Mouse (Mus musculus) kidney, embryonic 16.5 days (tissue): Measurements from ENCODE around the gene Ipcef1. TPM values are rescaled to one million over a fixed set of nuclear protein-coding genes. Genes with fewer than 3 reads are reported as not detected.
"Not testable (repeated sequence)": the region's sequence is repeated elsewhere in the genome, so short reads cannot be mapped to it uniquely, and the experiment has no call there.

Source experiments
- ATAC-seq: fragments of 200-750 bp; cut with Nextera tagmentation; 2 replicates; pipeline ENCODE4 v1.8.0; 2017; ENCODE audit warnings: moderate TSS enrichment; ENCODE audit not compliant: low FRiP score, low TSS enrichment
- H3K27ac ChIP-seq: fragments of 300-500 bp; sonication (generic); 2 replicates; pipeline ENCODE4 v1.5.1; 2014; ENCODE audit warnings: low read length
- H3K27me3 ChIP-seq: fragments of 300-500 bp; sonication (generic); 2 replicates; pipeline ENCODE4 v1.6.1; 2014; ENCODE audit warnings: low read length, control low read depth, mixed read lengths; ENCODE audit not compliant: insufficient read depth
- H3K36me3 ChIP-seq: fragments of 300-500 bp; sonication (generic); 2 replicates; pipeline ENCODE4 v1.6.1; 2014; ENCODE audit warnings: low read length, control low read depth, mixed read lengths; ENCODE audit not compliant: insufficient read depth
- H3K4me1 ChIP-seq: fragments of 300-500 bp; sonication (generic); 2 replicates; pipeline ENCODE4 v1.6.1; 2014; ENCODE audit warnings: low read length, control low read depth, mixed read lengths; ENCODE audit not compliant: insufficient read depth
- H3K4me2 ChIP-seq: fragments of 300-500 bp; sonication (generic); replicated peaks from 2 replicates; pipeline ENCODE4 v1.6.1; 2014; ENCODE audit warnings: low read depth, low read length
- H3K4me3 ChIP-seq: fragments of 300-500 bp; sonication (generic); 2 replicates; pipeline ENCODE4 v1.5.1; 2014; ENCODE audit warnings: mild to moderate bottlenecking, low read length
- H3K9ac ChIP-seq: fragments of 300-500 bp; sonication (generic); replicated peaks from 2 replicates; pipeline ENCODE4 v1.6.1; 2014; ENCODE audit warnings: low read length
- H3K9me3 ChIP-seq: fragments of 300-500 bp; sonication (generic); 2 replicates; pipeline ENCODE4 v1.6.1; 2016; ENCODE audit warnings: low read length, control low read depth
- WGBS: fragments of 180-500 bp; shearing (Covaris S2); extraction: QIAGEN DNeasy Blood & Tissue Kit; methylation state at CpG from one replicate; pipeline ENCODE4 v1.1.7; 2014; 5-methylcytosine and 5-hydroxymethylcytosine counted together
- polyA plus RNA-seq: library from polyadenylated mRNA; unstranded; fragments of >200 nt; fragmentation: Nextera tagmentation; extraction: Ambion mirVana; gene quantifications from 2 replicates; pipeline ENCODE4 v1.2.1, GENCODE M21; 2015

Gene Ipcef1
- polyA plus RNA-seq, 1 experiment from 2014 or later: 2.2 TPM

GRCm38 (mm10) chr10:6882041-6882440, 170.2 kb downstream of the Ipcef1 start:
- H3K4me2 ChIP-seq, H3K36me3 ChIP-seq, H3K9ac ChIP-seq, ATAC-seq, H3K27ac ChIP-seq, H3K9me3 ChIP-seq, H3K4me1 ChIP-seq, H3K27me3 ChIP-seq, H3K4me3 ChIP-seq: not testable (repeated sequence)
- WGBS: 96% methylated on average over 1 of the region's 1 CpGs

- no peaks in the 10 kb centered on the region for H3K9me3 ChIP-seq
- no peak overlapping the region for H3K4me3 ChIP-seq
- WGBS: 88% methylated on average over 2 of the region's 2 CpGs
- H3K27me3 ChIP-seq: no peaks in the 10 kb centered on the region
- no peak overlapping the region for H3K9ac ChIP-seq
- H3K36me3 ChIP-seq: no peaks in the 10 kb centered on the region
- H3K4me2 ChIP-seq: no peak overlapping the region
- no peak for ATAC-seq
- no peak overlapping the region for H3K27ac ChIP-seq
- H3K4me1 ChIP-seq: no peaks in the 10 kb centered on the region
These were observed 173.9 kb downstream of the Ipcef1 start for GRCm38 (mm10) chr10:6878276-6878881.

GRCm38 (mm10) chr10:6873917-6874316, 178.4 kb downstream of the Ipcef1 start:
- 76% methylated on average over 1 of the region's 1 CpGs for WGBS
- H3K9ac ChIP-seq: no peak overlapping the region
- no peaks in the 10 kb centered on the region for H3K4me1 ChIP-seq
- no peak overlapping the region for H3K4me2 ChIP-seq
- H3K27me3 ChIP-seq: no peaks in the 10 kb centered on the region
- H3K36me3 ChIP-seq: no peaks in the 10 kb centered on the region
- H3K4me3 ChIP-seq: no peak overlapping the region
- ATAC-seq: no peak
- H3K27ac ChIP-seq: no peak overlapping the region
- H3K9me3 ChIP-seq: 0 out of 2 replicates have a peak, but pooled peaks cover 3% of the 10 kb centered on the region

- no peak for ATAC-seq
- no peaks in the 10 kb centered on the region for H3K27me3 ChIP-seq
- no peaks in the 10 kb centered on the region for H3K36me3 ChIP-seq
- H3K4me1 ChIP-seq: no peaks in the 10 kb centered on the region
- WGBS: 81% methylated on average over 7 of the region's 7 CpGs
- H3K27ac ChIP-seq: no peak overlapping the region
- no peak overlapping the region for H3K4me3 ChIP-seq
- H3K4me2 ChIP-seq: no peak overlapping the region
- no peak overlapping the region for H3K9ac ChIP-seq
- H3K9me3 ChIP-seq: 0 out of 2 replicates have a peak, but pooled peaks cover 3% of the 10 kb centered on the region
These were observed 180.7 kb downstream of the Ipcef1 start for GRCm38 (mm10) chr10:6871418-6872072.

- no peak for ATAC-seq
- H3K4me2 ChIP-seq: no peak overlapping the region
- H3K36me3 ChIP-seq: no peaks in the 10 kb centered on the region
- WGBS: 80% methylated on average over 3 of the region's 3 CpGs
- no peaks in the 10 kb centered on the region for H3K4me1 ChIP-seq
- no peaks in the 10 kb centered on the region for H3K9me3 ChIP-seq
- H3K9ac ChIP-seq: no peak overlapping the region
- H3K27ac ChIP-seq: no peak overlapping the region
- H3K4me3 ChIP-seq: no peak overlapping the region
- no peaks in the 10 kb centered on the region for H3K27me3 ChIP-seq
These were observed 196.5 kb downstream of the Ipcef1 start for GRCm38 (mm10) chr10:6855812-6856211.

- Histone ChIP-seq H3K9me3 (no peaks in the 10 kb centered on the region), H3K27ac (no peak overlapping the region), H3K27me3 (no peaks in the 10 kb centered on the region), H3K4me2 (no peak overlapping the region), H3K4me3 (no peak overlapping the region), H3K4me1 (no peaks in the 10 kb centered on the region), H3K9ac (no peak overlapping the region), H3K36me3 (no peaks in the 10 kb centered on the region)
- peak; percentile 54; the same call in 1 of the 2 replicates for ATAC-seq
- 68% methylated on average over 2 of the region's 2 CpGs for WGBS
These were observed 203.4 kb downstream of the Ipcef1 start for GRCm38 (mm10) chr10:6848834-6849233.

- H3K4me3 ChIP-seq: no peak overlapping the region
- no peaks in the 10 kb centered on the region for H3K9me3 ChIP-seq
- H3K27me3 ChIP-seq: no peaks in the 10 kb centered on the region
- H3K27ac ChIP-seq: no peak overlapping the region
- WGBS: 54% methylated on average over 7 of the region's 7 CpGs
- H3K4me2 ChIP-seq: no peak overlapping the region
- no peak overlapping the region for H3K9ac ChIP-seq
- peak; percentile 51; the same call in 1 of the 2 replicates for ATAC-seq
- H3K4me1 ChIP-seq: no peaks in the 10 kb centered on the region
- H3K36me3 ChIP-seq: no peaks in the 10 kb centered on the region
These were observed 204.0 kb downstream of the Ipcef1 start for GRCm38 (mm10) chr10:6848162-6848754.

GRCm38 (mm10) chr10:6846283-6846682, 206.0 kb downstream of the Ipcef1 start:
- no peak for ATAC-seq
- H3K4me2 ChIP-seq: no peak overlapping the region
- no peaks in the 10 kb centered on the region for H3K9me3 ChIP-seq
- no peak overlapping the region for H3K9ac ChIP-seq
- H3K27me3 ChIP-seq: no peaks in the 10 kb centered on the region
- H3K27ac ChIP-seq: no peak overlapping the region
- no peaks in the 10 kb centered on the region for H3K4me1 ChIP-seq
- no peaks in the 10 kb centered on the region for H3K36me3 ChIP-seq
- WGBS: 91% methylated on average over 1 of the region's 1 CpGs
- no peak overlapping the region for H3K4me3 ChIP-seq

GRCm38 (mm10) chr10:6842225-6842624, 210.1 kb downstream of the Ipcef1 start:
- WGBS: 79% methylated on average over 1 of the region's 1 CpGs
- H3K27ac ChIP-seq: no peak overlapping the region

More at GRCm38 (mm10) chr10:6842225-6842624, 210.1 kb downstream of the Ipcef1 start:
- H3K9ac ChIP-seq: no peak overlapping the region
- H3K4me3 ChIP-seq: no peak overlapping the region
- no peaks in the 10 kb centered on the region for H3K9me3 ChIP-seq
- H3K27me3 ChIP-seq: no peaks in the 10 kb centered on the region
- H3K36me3 ChIP-seq: no peaks in the 10 kb centered on the region
- no peak overlapping the region for H3K4me2 ChIP-seq
- no peak for ATAC-seq
- no peaks in the 10 kb centered on the region for H3K4me1 ChIP-seq
